Mouse (Mus musculus): ENCODE measurements at regions not wholly inside any gene's neighbourhood (a gene's known extent, or its start where the extent isn't known, plus 50 kb on each side); places are given as distances from the start of the nearest gene placed in this dataset.

GRCm38 (mm10) chr13:30085446-30085845 lies 50.8 kb upstream of the Mboat1 start:
- peaks cover 3% of the 10 kb centered on the region for H3K4me1 ChIP-seq (ENCODE audit: control insufficient read depth, insufficient read depth, low read length)
- TF ChIP-seq POLR2A (IDR thresholded peaks at IDR 0.05; ENCODE audit: borderline replicate concordance, low read depth, low read length) (no peak), CTCF (IDR thresholded peaks at IDR 0.05; ENCODE audit: low read depth, low read length) (no peak)

GRCm38 (mm10) chr13:30085005-30085404 lies 51.3 kb upstream of the Mboat1 start:
- TF ChIP-seq POLR2A (IDR thresholded peaks at IDR 0.05; ENCODE audit: borderline replicate concordance, low read depth, low read length): no peak
- TF ChIP-seq CTCF (IDR thresholded peaks at IDR 0.05; ENCODE audit: low read depth, low read length): peak; percentile 64; the same call in 1 of the 2 replicates
- no peak overlapping the region for H3K4me3 ChIP-seq (ENCODE audit: insufficient read depth, low read length)
- no peak overlapping the region for H3K27ac ChIP-seq (ENCODE audit: insufficient read depth, low read depth, low read length)
- peaks cover 3% of the 10 kb centered on the region for H3K4me1 ChIP-seq (ENCODE audit: control insufficient read depth, insufficient read depth, low read length)

More at GRCm38 (mm10) chr13:30085446-30085845, 50.8 kb upstream of the Mboat1 start:
- no peak overlapping the region for H3K27ac ChIP-seq (ENCODE audit: insufficient read depth, low read depth, low read length)
- no peak overlapping the region for H3K4me3 ChIP-seq (ENCODE audit: insufficient read depth, low read length)

DNA sequence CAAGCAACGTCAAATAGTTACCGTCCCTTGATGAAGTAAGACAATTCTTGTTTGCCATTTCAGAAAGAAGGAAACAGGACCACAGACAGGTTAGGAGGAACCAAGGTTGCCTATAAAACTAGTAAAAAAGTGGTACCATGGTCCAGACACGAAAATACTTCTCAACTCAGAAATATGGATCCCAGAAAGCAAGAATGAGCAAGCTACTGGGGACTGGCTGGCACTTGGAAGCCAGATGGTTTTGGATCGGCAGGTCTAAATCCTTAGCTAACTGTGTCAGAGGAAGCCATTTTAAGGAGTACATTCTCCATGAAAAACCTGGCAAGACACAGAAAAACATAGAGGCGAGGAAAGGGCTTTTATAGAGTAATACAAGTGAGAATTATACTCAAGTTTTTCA lies 51.9 kb upstream of the Mboat1 start:
- H3K27ac ChIP-seq (ENCODE audit: insufficient read depth, low read depth, low read length): no peak overlapping the region
- peaks cover 3% of the 10 kb centered on the region for H3K4me1 ChIP-seq (ENCODE audit: control insufficient read depth, insufficient read depth, low read length)
- TF ChIP-seq CTCF (IDR thresholded peaks at IDR 0.05; ENCODE audit: low read depth, low read length): no peak
- TF ChIP-seq POLR2A (IDR thresholded peaks at IDR 0.05; ENCODE audit: borderline replicate concordance, low read depth, low read length): no peak
- no peak overlapping the region for H3K4me3 ChIP-seq (ENCODE audit: insufficient read depth, low read length)

DNA sequence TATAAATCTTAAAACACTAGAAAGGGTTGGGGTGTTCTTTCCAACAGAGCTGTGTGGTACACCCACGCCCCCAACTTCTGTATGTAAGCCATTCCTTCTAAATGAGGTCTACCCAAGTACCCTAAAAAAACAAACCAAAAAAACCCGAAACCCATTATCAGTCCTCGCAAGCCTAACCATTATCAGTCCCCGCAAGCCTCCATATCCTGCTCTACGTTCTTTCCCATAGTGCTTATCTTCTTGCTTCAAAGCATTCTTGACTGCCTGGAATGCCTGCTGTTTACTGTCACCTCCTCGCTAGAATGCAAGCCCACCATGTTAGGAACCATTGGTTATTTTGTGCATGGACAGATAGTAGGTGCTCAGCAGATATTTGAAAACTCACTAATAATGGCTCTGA lies 52.3 kb upstream of the Mboat1 start:
- H3K4me1 ChIP-seq (ENCODE audit: control insufficient read depth, insufficient read depth, low read length): peaks cover 3% of the 10 kb centered on the region
- no peak overlapping the region for H3K27ac ChIP-seq (ENCODE audit: insufficient read depth, low read depth, low read length)
- no peak for TF ChIP-seq CTCF (IDR thresholded peaks at IDR 0.05; ENCODE audit: low read depth, low read length)
- no peak for TF ChIP-seq POLR2A (IDR thresholded peaks at IDR 0.05; ENCODE audit: borderline replicate concordance, low read depth, low read length)
- no peak overlapping the region for H3K4me3 ChIP-seq (ENCODE audit: insufficient read depth, low read length)

DNA sequence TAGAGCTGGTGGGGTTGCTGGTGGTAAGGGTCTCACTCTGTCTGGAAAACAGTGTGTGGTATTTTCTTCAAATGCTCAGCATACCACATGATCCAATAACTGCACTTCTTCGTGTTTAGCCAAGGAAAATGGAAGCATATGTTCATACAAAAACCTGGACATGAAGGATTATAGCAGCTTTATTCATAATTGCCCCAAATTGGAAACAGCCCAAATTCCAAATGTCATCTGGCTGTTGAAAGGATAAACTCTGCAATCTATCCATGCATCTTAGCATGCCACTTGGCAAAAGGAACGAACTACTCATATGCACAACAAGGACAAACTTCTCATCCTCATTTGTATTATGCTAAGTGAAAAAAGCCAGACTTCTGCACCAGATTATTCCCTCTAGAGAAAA lies 53.5 kb upstream of the Mboat1 start:
- peaks cover 3% of the 10 kb centered on the region for H3K4me1 ChIP-seq (ENCODE audit: control insufficient read depth, insufficient read depth, low read length)
- TF ChIP-seq POLR2A (IDR thresholded peaks at IDR 0.05; ENCODE audit: borderline replicate concordance, low read depth, low read length) (no peak), CTCF (IDR thresholded peaks at IDR 0.05; ENCODE audit: low read depth, low read length) (no peak)
- no peak overlapping the region for H3K27ac ChIP-seq (ENCODE audit: insufficient read depth, low read depth, low read length)
- H3K4me3 ChIP-seq (ENCODE audit: insufficient read depth, low read length): no peak overlapping the region

DNA sequence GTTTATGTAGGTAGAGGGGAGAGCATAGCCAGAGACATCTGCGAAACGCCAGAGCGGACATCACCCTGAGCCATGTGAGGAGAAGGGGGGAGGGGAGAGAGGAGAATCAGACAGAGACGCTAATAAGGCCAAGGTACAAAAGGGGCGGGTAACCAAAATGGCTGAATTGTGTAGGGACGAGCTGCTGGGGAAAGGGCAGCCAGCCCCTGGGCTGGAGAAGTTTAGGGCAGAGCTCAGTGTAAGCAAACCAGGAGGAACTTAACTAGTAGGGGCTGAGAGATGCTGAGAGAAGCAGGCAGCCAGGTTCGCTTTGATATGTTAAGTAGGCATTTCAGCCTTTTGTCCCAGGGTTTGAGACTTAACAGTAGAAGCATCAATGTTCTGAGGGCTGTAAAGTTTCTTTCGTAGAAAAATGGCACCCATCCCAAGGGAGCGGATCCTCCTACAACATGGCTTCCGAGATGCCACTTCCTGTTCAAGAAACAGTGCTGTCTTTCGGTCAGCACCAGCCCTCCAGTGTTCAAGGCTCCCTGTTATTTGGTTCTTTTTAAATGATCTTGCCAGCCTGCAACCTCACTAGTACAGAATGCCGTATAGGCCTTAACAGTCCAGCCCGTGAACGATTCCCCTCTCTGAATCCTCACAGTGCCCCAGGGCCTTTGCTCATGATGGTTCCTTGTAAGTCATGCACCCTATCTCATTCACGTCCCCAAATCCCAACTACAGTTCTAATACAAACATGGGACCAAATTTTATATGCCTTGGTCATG lies 55.4 kb upstream of the Mboat1 start:
- Histone ChIP-seq H3K4me3 (ENCODE audit: insufficient read depth, low read length) (no peak overlapping the region), H3K27ac (ENCODE audit: insufficient read depth, low read depth, low read length) (no peak overlapping the region), H3K4me1 (ENCODE audit: control insufficient read depth, insufficient read depth, low read length) (peaks cover 3% of the 10 kb centered on the region)
- no peak for TF ChIP-seq CTCF (IDR thresholded peaks at IDR 0.05; ENCODE audit: low read depth, low read length)
- TF ChIP-seq POLR2A (IDR thresholded peaks at IDR 0.05; ENCODE audit: borderline replicate concordance, low read depth, low read length): no peak

GRCm38 (mm10) chr13:30074517-30075064 lies 61.7 kb upstream of the Mboat1 start:
- Histone ChIP-seq H3K4me1 (ENCODE audit: control insufficient read depth, insufficient read depth, low read length) (no peaks in the 10 kb centered on the region), H3K4me3 (ENCODE audit: insufficient read depth, low read length) (no peak overlapping the region), H3K27ac (ENCODE audit: insufficient read depth, low read depth, low read length) (no peak overlapping the region)
- TF ChIP-seq POLR2A (IDR thresholded peaks at IDR 0.05; ENCODE audit: borderline replicate concordance, low read depth, low read length): no peak
- TF ChIP-seq CTCF (IDR thresholded peaks at IDR 0.05; ENCODE audit: low read depth, low read length): no peak

DNA sequence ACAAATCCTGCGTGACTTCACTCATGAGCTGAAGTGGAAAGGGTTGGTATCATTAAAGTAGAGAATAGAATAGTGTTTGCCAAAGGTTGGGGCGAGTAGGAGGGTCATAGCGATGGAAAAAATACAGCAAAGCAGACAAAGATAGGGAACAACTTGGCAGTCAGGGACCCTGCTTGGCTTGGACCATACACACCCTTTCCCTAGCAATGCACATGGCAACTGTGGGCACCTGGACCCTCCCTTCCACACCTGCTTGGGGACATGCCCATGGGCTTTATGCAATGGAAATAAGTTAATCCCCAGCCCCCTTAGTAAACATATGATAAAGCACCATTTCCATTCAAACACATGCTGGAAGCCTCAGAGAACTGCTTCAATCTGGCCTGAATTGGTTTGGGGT lies 62.2 kb upstream of the Mboat1 start:
- no peak for TF ChIP-seq POLR2A (IDR thresholded peaks at IDR 0.05; ENCODE audit: borderline replicate concordance, low read depth, low read length)
- TF ChIP-seq CTCF (IDR thresholded peaks at IDR 0.05; ENCODE audit: low read depth, low read length): no peak
- Histone ChIP-seq H3K4me3 (ENCODE audit: insufficient read depth, low read length) (no peak overlapping the region), H3K27ac (ENCODE audit: insufficient read depth, low read depth, low read length) (no peak overlapping the region), H3K4me1 (ENCODE audit: control insufficient read depth, insufficient read depth, low read length) (no peaks in the 10 kb centered on the region)

- Histone ChIP-seq H3K4me3 (ENCODE audit: insufficient read depth, low read length) (no peak overlapping the region), H3K27ac (ENCODE audit: insufficient read depth, low read depth, low read length) (no peak overlapping the region), H3K4me1 (ENCODE audit: control insufficient read depth, insufficient read depth, low read length) (no peaks in the 10 kb centered on the region)
- TF ChIP-seq POLR2A (IDR thresholded peaks at IDR 0.05; ENCODE audit: borderline replicate concordance, low read depth, low read length) (no peak), CTCF (IDR thresholded peaks at IDR 0.05; ENCODE audit: low read depth, low read length) (no peak)
These were observed 66.9 kb upstream of the Mboat1 start for GRCm38 (mm10) chr13:30069397-30069796.

DNA sequence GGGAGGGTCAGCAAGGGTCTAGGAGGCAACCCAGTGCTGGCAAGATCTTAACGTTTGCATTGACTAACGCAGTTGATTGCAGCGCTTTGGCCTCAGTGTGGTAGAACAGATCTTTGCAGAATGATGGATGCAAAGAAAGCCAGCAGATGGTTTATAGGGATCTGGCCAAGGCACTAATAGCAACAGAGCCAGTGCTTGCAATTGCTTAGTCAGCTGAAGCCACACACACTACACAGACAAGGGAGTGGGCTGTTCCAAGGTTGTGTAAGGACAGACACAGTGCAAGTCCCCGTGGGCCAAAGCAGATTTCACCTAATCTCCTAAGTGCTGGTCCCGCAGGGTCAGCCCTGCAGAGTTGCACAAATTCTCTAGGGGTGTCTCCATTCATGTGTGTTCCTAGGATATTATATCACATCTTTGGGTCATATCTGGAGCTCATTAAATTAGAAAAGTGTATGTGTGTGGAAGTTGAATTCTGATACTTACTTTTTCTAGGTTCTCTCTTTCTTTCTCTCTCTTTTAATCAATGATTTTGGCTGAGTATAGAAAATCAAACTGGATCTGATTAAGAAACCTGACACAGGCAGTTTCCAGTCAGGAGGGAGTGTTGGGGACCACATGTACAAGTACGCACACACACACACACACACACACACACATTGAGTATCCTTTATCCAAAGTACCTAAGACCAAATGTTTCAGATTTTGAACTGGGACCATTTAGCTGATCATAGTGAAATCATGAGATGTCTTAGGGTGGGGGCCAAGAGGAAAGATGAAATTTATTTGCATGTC lies 68.5 kb upstream of the Mboat1 start:
- no peak overlapping the region for H3K27ac ChIP-seq (ENCODE audit: insufficient read depth, low read depth, low read length)
- no peak for TF ChIP-seq POLR2A (IDR thresholded peaks at IDR 0.05; ENCODE audit: borderline replicate concordance, low read depth, low read length)
- TF ChIP-seq CTCF (IDR thresholded peaks at IDR 0.05; ENCODE audit: low read depth, low read length): no peak
- H3K4me3 ChIP-seq (ENCODE audit: insufficient read depth, low read length): no peak overlapping the region
- no peaks in the 10 kb centered on the region for H3K4me1 ChIP-seq (ENCODE audit: control insufficient read depth, insufficient read depth, low read length)
